Mouse (Mus musculus) layer of hippocampus, postnatal 25 days (tissue): ENCODE measurements around the gene Gpr156. TPM values are rescaled to one million over a fixed set of nuclear protein-coding genes. Genes with fewer than 3 reads are reported as not detected.

Source experiments
- DNase-seq, 2 experiments: peaks; one replicate each; pipeline ENCODE4 v3.0.0; 2022; ENCODE audit warnings: mixed read lengths in 2 of 2, low spot score in 1 of 2; ENCODE audit errors: extremely low spot score in 1 of 2
- total RNA-seq, 2 experiments: library from RNA; stranded (reverse); gene quantifications; 2 replicates each; pipeline ENCODE4 v1.2.3; 2021

The Gpr156 gene
- total RNA-seq, 2 experiments from 2014 or later = 0.76 to 0.77 TPM

DNA sequence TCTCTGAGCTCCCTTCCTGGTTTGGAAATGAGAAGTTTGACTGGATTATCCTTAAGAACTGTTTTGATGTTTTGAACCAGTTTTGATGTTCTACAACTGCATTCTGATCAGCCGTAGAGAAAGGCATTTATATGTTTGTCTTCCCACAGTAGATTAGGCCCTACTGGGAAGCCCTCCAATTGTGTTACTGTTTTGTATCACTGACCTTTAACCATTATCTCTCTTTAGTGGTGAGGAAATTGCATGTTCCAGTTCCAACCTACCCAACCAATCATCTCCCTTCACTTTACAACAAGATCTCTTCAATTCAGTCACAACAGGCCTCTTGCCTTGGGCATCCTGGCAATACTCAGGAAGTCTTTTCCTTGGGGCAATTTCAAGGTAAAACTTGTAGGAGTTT is 5.2 kb upstream of the Gpr156 start:
- DNase-seq = no peak

DNA sequence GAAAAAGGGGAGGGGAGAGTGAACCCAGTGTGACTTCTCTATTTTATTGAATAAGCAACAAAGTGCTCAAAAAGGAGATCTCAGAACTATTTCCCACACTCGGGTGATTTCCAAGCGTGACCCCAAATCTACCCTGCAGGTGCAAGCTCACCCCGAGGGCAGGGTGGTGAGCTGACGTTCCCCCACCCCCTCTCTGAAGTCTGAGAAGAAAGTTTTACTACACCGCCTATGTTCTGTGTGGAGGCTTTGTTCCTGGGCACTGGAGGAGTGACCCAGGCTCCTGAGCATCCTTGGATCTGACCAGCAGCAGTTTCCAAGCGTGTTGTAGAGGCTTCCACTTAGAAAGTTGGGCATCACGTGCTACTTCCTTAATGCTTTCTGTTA is 514 bp downstream of the Gpr156 start:
- DNase-seq = no peak

DNA sequence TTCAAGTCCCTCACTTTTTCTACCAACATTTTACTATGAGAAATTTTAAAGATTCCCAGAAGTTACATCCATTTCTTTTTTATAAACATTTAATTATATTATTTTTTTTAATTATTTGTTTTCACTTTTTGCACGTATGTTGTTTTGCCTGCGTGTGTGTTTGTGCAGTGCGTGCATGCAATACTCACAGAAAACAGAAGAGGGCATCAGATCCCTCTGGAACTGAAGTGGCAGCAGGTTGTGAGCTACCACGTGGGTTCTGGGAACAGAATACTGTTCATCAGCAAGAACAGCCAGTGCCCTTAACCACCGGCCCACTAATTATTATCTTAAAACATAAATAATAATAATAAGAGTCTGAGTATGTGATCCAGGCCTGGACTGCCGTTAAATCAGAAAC is 2.7 kb downstream of the Gpr156 start:
- no peak for DNase-seq

DNA sequence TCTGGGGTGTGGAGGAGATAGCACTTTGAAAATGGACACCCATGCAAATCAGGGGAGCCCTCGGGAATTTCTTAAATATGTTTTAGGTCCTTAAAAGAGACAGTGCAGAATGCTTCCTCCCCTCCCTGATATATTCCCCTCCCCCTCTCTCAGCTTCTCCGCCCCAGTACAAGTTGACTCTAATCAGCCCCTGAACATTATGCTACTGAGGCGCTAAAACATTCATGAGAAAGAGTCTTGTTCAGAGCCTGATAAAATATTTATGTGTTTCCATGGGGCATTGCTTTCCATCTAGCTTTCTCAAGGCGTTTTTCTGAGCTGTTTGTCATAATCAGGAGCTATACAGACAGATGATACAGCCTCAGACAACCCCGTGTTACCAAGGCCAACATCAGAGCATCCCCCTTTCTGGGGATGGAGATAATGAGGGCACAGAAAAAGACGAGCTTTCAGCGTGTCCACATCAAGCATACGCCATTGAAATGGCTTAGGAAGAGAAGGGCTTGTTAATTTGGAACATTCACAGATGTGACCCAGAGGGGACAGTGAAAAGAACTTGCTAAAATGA is 4.6 kb downstream of the Gpr156 start:
- no peak for DNase-seq

DNA sequence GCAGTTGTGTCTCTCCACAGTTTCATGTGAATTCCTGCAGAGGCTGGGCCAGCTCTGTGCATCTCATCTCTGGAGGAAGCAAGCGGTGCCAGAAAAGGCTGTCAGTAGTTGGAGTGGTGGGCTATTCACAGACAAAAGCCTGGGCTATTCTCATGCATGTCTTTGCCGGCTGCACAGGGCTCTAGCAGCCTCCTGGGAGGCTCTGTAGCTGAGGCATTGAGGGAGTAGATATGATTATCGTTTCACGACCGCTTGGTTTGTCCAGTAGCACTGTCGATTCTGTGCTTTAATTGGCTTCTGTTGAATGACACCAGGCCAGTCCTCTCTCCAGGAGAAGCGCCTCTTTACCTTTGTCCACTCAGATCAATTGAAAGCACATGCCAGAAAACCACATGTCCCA is 9.8 kb downstream of the Gpr156 start:
- no peak for DNase-seq

DNA sequence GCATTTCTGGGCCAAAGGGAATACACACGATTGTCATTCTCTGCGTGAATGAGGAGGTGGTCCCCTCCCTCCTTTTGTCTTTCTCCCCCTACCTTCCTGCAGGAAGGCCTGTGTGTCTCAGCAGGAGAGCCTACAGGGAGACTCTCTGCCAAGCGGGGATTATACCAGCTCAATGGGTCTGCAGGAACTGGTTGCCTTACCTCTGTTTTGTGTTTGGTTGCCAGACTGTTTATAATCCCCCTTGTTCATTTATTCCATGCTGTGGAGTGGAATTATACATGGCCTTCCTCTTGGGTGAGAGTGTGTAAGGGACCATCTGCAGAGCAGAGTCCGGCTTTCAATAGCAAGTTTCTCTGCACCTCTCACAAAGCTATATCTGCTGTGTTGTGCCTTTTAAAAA is 10.8 kb downstream of the Gpr156 start:
- no peak for DNase-seq

DNA sequence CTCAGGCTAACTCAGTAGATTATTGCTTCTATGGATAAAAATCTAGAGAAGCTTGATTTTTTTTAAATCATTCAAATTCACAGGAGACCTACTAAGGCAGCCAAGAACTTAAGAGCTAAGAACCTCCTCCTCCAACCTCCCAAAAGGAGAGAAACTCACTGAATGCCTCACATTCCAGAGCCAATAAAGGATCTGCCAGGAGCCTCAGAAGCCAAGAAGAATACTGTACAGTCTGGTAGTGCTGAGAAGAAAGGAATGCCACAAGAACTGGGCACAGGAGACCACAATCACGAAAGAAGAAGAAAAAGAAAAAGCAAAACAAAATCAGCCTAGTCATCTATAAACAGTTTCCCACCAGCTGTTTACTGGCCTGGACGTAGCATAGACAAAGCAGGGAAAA is 12.7 kb downstream of the Gpr156 start:
- no peak for DNase-seq

DNA sequence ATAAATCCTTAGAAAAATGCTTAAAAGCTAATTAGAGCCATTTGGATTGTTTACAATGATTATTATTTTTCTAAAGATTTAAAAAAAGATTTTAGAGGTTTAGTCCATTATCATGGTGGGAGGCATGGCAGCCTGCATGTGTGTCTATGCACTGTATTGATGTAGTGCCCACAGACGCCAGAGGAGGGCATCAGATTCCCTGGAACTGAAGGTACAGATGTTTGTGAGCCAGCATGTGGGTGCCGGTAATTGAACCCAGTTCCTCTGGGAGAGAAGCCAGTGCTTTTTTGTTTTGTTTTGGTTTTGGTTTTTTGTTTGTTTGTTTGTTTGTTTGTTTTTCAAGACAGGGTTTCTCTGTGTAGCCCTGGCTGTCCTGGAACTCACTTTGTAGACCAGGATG is 13.3 kb downstream of the Gpr156 start:
- no peak for DNase-seq

DNA sequence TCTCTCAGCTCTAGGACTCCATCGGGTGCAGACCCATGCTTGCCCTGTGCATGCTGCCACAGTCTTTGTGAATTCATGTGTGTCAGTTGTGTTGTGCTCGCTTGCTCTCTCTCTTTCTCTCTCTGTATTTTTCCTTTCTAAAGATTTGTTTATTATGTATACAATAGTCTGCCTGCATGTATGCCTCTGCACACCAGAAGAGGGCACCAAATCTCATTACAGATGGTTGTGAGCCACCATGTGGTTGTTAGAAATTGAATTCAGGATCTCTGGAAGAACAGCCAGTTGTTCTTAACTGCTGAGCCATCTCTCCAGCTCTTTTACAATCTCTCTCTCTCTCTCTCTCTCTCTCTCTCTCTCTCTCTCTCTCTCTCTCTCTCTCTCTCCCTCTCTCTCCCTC is 18.6 kb downstream of the Gpr156 start:
- DNase-seq = no peak

DNA sequence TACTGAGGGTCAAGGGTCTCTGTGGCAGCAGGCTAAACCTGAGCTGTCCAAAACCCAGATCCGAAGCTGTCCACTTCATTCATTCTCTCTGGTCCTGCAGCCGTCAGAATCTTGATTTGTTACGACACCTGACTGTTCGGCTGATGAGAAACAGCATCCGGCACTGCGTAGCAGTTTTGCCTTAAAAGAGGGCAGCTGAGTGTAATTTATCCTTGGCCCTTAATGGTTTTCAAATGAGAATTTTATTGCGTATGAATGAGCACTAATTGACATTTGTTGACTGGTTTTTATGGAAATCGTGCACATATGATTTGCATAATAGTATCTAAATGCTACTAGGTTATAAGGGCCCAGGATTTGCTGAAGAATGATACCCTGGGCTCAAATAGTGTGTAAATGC is 21.0 kb downstream of the Gpr156 start:
- DNase-seq = no peak

DNA sequence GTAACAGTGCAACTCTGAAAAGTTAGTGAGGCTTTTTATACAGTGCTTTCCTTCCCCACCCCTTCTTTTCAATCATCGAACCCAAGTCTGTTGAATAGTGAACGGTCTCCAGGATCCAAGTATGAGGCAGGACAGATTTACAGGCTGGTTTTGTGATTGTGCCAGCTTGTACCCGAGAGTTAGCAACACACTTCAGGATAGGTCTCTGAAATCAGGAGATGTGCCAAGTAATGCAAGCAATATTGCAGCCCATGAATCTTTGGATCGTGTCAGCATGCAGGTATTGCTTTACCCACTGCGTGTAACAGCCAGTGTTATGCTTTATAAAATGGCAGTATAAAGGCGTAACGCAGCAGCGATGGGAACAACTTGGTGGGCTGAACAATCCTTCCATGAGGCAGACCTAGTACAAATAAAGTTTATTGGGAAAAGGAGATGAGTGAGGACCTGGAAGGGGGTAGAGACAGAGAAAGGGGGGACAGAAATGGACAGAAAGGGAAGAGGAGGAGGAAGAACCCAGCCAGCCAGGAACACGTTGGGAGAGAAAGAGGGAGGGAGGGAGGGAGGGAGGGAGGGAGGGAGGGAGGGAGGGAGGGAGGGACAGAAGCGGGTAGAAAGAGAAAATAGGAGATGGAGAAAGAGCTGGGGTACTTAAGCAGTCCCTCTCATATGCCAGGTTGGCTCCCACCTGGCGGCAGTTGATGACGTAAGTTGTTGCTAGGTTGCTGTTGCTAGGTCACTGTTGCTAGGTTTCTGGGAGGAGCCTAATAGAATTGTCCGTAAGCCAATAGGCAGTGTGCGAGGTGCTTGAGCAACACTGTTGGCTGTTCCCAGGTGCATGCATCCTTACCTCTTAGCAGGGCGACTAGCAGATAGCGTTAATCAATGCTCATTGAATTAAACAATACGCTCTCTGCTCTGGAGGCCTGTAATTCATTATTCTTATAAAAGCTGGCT is 22.1 kb downstream of the Gpr156 start:
- DNase-seq = peak; percentile 45 to 55

DNA sequence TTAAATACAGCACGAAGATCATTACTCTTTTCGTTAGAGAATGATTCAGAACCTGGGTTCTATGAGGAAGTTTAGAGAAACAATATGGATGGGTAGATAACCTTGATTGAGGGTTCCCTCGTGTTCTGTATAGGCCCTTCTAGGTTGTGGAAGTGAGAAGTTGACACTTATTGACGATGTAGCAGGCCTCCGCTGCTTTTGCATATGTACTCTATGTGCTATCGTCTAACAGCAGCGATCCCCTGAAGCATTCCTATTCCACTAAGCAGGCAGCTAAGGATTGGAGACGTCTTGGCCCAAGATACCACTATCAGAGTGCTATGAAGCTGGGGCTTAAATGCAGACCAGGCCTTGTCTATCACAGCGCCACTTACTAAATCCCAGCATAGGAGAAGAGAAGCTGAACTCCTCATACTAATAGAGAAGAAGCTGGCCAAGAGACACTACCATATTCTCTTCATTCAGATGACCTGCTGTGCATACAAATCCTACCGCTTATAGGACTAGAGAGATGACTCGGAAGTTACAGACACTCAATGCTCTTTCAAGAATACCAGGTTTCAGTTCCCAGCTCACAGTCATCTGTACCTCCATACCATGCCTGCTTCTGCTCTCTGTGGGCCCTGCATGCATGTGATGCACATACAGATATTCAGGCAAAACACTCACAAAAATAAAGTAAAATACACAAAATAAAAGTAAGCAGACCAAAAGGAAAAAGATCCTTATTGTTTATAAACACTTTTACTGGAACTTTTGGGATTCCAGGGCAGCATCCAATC is 23.0 kb downstream of the Gpr156 start:
- DNase-seq = no peak

DNA sequence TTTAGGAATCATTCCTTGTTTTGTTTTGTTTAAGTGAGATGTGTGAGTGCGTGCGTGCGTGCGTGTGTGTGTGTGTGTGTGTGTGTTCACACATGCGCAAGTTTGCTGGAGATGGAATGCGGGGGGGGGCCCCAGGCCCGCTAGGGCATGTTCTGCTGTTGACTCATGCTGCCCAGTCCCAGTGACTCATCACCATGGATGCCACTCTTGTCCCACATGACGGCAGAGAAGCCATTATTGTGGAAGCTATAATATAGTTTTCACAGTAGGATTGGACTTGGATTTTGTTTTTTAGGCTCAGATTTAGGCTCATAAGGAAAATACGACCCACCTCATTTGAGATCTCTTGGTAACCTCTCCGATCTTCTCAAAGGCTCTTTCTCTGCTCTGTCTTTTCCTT is 24.0 kb downstream of the Gpr156 start:
- no peak for DNase-seq

DNA sequence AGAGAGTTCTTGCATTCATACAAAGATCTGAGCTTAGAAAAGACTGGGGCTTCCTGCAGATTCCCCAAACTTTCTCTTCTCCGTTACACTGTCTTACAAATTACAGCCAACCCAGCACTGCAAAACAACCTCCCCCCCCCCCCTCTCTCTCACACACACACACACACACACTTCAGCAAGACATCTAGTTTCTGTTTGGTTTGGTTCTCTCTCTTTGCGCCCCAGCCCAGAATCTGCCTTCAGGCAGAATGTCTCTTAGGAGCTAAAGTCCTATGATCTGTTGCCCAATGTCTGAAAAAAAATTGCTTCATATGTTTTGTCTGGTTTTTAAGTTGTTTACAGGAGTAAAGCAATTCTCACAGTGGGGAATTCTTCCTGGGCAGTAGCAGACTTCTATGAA is 27.4 kb downstream of the Gpr156 start:
- DNase-seq = no peak

DNA sequence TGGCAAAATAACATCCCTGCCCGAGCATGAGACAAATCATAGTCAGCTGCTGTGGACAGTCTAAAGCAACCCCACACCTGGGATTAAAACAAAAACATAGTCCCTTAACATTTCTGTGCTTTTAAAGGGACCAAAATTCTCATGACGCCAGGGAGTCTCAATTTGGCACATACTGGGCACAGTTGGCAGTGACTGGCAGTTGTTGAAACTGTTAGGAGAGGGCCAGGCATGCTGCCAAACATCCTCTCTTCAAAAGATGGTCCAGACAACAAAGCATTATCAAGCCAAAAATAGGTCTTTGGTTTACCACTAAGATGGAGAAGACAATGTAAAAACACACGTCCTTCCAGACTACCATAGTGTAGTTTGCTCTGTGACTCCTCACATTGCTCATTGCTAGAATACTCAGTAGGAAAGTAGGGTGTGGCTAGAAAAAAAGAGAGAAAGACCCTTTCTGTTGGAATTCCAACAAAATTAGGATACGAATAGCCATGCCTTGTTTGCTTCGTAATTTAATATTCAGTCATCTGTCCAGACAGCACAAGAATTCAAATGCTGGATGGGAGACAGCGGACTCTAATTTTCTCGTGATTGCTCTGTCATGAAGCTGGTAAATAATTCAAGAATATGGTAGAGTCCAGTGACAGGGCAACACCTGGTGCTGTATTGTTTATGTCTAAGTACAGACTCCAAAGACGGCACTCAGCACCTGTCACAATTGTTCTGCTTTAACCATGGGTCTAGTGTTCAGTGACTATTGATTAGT is 28.9 kb downstream of the Gpr156 start:
- peak; percentile 26 to 58 for DNase-seq

DNA sequence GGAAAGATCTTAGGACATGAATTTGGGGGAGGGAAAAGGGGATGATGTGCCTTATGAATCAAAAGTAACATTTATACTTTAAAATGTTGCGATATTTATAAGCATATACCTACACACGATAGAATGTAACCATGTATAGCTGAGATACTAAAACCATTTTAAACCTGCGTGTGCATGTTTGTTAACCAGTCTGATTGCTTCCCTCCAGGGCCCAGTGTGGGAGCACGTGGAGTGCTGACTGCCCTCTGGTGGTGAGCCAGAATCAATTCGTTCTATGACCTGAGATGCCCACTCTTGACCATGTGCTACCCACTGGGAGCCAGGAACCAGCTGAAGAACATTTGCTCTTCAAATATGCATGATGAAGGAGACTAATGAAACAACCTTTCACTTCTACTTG is 30.9 kb downstream of the Gpr156 start:
- peak; percentile 13 to 66 for DNase-seq

DNA sequence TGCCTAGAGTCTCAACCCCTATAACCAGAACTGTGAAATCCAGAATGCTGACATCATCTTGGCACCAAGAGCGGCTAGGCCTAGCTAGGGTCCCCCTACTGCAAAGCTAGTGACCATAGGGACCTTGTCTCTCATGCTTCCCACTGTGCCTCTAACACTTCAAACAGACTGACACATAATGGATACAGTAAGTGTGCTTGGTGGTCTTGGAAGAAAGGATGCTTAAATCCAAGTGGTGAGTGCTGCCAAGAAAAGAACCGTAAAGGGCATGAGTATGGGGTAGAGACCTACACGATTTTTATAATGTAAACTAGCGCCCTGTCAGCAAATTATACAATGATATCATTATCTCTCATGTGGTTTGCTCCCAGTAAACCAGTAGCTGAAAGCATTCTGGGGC is 32.1 kb downstream of the Gpr156 start:
- DNase-seq = no peak

DNA sequence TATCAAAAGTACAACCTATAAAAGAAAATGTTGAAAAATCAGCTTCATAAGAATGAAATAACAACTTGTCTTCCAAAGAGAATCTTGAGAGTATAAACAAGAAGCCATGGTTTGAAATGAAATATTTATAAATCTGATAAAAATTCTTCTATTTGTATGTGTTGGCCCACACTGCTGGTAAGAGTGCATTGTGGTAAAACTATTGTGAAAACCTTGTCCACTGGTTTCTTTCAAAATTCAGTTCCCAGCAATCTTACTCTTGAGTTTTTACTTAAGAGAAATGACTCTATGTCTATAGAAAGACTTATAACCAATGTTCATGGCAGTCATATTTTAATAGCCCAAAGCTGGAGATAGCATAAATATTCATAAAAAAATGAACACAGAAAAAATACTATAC is 34.9 kb downstream of the Gpr156 start:
- DNase-seq = no peak

DNA sequence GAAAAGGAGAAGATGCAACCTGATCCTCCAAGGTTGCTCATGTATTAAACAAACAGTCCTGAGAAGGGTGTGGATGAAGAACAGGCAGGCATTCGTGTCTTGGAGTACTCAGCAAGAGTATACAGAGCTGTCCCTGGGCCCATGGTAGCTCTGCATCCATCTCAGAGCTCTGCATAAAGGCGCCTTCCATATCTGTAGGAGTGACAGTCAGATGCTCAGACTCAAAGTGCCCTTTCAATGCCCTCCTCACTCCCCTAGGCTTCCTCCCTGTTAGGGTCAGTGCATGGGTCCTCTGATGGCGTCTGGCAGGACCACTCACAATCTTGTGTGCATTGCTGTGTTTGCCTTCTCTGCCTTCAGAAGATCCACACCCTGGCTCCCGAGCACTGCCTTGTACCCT is 36.9 kb downstream of the Gpr156 start:
- DNase-seq = no peak
